Mouse (Mus musculus) CH12.LX (cell line): ENCODE data around the gene Fkbp11. TPM values are rescaled to one million over a fixed set of nuclear protein-coding genes. Genes with fewer than 3 reads are reported as not detected.

Experiments
- DNase-seq: peaks from one replicate; pipeline ENCODE4 v3.0.0-alpha.2; 2013; ENCODE audit errors: extremely low read depth
- H3K27ac ChIP-seq: 2 replicates; pipeline ENCODE4 v1.5.1; 2012; ENCODE audit warnings: low read depth, mild to moderate bottlenecking, control low read depth, moderate library complexity; ENCODE audit not compliant: insufficient read depth
- H3K27me3 ChIP-seq: replicated peaks from 2 replicates; pipeline ENCODE3; 2012; ENCODE audit warnings: inconsistent platforms
- H3K36me3 ChIP-seq, 2 experiments: replicated peaks in 1 of 2; 2 replicates each; pipeline versions ENCODE3 to v1.6.1; 2012; ENCODE audit warnings: inconsistent platforms in 1 of 2, low read length in 1 of 2, mild to moderate bottlenecking in 1 of 2, mixed read lengths in 1 of 2, moderate library complexity in 1 of 2; ENCODE audit not compliant: control insufficient read depth in 1 of 2, insufficient read depth in 1 of 2
- H3K4me1 ChIP-seq, 2 experiments: 2 replicates each; pipeline ENCODE4 v1.6.1; 2012; ENCODE audit warnings: inconsistent platforms in 1 of 2, moderate library complexity in 1 of 2; ENCODE audit not compliant: insufficient read depth in 2 of 2, control insufficient read depth in 1 of 2
- H3K4me2 ChIP-seq: 2 replicates; pipeline ENCODE4 v1.6.1; 2012; ENCODE audit warnings: low read depth, mild to moderate bottlenecking, control low read depth; ENCODE audit not compliant: poor library complexity, insufficient read depth, severe bottlenecking
- H3K4me3 ChIP-seq, 3 experiments: fragments of 150-350 bp in 1 of 3; sonication (generic) in 1 of 3; replicated peaks in 1 of 3; 2 replicates each; pipeline versions ENCODE3 to v1.5.1; 2011 to 2012; ENCODE audit warnings: low read depth in 2 of 3, low read length in 2 of 3, mild to moderate bottlenecking in 2 of 3, moderate library complexity in 2 of 3, control low read depth in 1 of 3, improper control_type of control experiment in 1 of 3, inconsistent platforms in 1 of 3, mixed read lengths in 1 of 3; ENCODE audit not compliant: poor library complexity in 1 of 3
- H3K79me2 ChIP-seq: replicated peaks from 2 replicates; pipeline ENCODE4 v1.6.1; 2012; ENCODE audit warnings: mild to moderate bottlenecking, moderate library complexity; ENCODE audit not compliant: control insufficient read depth, poor library complexity, insufficient read depth, severe bottlenecking; ENCODE audit errors: extremely low read depth
- H3K9ac ChIP-seq: 2 replicates; pipeline ENCODE4 v1.6.1; 2012; ENCODE audit warnings: low read depth, mild to moderate bottlenecking, control low read depth, moderate library complexity; ENCODE audit not compliant: insufficient read depth
- H3K9me3 ChIP-seq: replicated peaks from 2 replicates; pipeline ENCODE3; 2012; ENCODE audit warnings: low read length, inconsistent platforms, mixed read lengths
- CHD1 ChIP-seq: IDR thresholded peaks from 2 replicates; pipeline ENCODE4 v1.6.1; 2012; ENCODE audit warnings: low read depth, low read length, improper control_type of control experiment, inconsistent platforms
- CTCF ChIP-seq, 2 experiments: IDR thresholded peaks in 1 of 2; conservative IDR thresholded peaks in 1 of 2; 2 replicates each; pipeline ENCODE4 v1.5.1; 2011 to 2012; ENCODE audit warnings: low read depth in 2 of 2, low read length in 2 of 2, improper control_type of control experiment in 1 of 2, inconsistent platforms in 1 of 2, mild to moderate bottlenecking in 1 of 2, moderate library complexity in 1 of 2
- E2F4 ChIP-seq: IDR thresholded peaks from 2 replicates; pipeline ENCODE4 v1.6.1; 2011; ENCODE audit warnings: low read depth, low read length, improper control_type of control experiment; ENCODE audit not compliant: insufficient replicate concordance
- ETS1 ChIP-seq: conservative IDR thresholded peaks from 2 replicates; pipeline ENCODE4 v1.6.1; 2012; ENCODE audit warnings: low read depth, mild to moderate bottlenecking, inconsistent platforms, low read length, improper control_type of control experiment, moderate library complexity
- IRF4 ChIP-seq: IDR thresholded peaks from 2 replicates; pipeline ENCODE4 v1.6.1; 2014; ENCODE audit warnings: low read depth, mild to moderate bottlenecking, inconsistent platforms, low read length, improper control_type of control experiment
- JUN ChIP-seq: IDR thresholded peaks from 2 replicates; pipeline ENCODE4 v1.6.1; 2011; ENCODE audit warnings: low read depth, mild to moderate bottlenecking, low read length, improper control_type of control experiment, moderate library complexity; ENCODE audit not compliant: insufficient read depth
- JUND ChIP-seq: conservative IDR thresholded peaks from 2 replicates; pipeline ENCODE4 v1.6.1; 2011; ENCODE audit warnings: low read depth, low read length, improper control_type of control experiment
- KAT2A ChIP-seq: IDR thresholded peaks from 2 replicates; pipeline ENCODE4 v1.6.1; 2012; ENCODE audit warnings: low read length, improper control_type of control experiment, inconsistent platforms; ENCODE audit not compliant: insufficient replicate concordance
- MAX ChIP-seq: IDR thresholded peaks from 2 replicates; pipeline ENCODE4 v1.6.1; 2011; ENCODE audit warnings: low read length, improper control_type of control experiment
- MXI1 ChIP-seq: IDR thresholded peaks from 2 replicates; pipeline ENCODE4 v1.6.1; 2011; ENCODE audit warnings: mild to moderate bottlenecking, low read depth, low read length, improper control_type of control experiment
- MYC ChIP-seq: IDR thresholded peaks from 2 replicates; pipeline ENCODE4 v1.6.1; 2011; ENCODE audit warnings: low read depth, mild to moderate bottlenecking, improper control_type of control experiment, low read length
- PAX5 ChIP-seq: IDR thresholded peaks from 2 replicates; pipeline ENCODE4 v1.6.1; 2012; ENCODE audit warnings: low read length, inconsistent platforms, mixed read lengths
- POLR2AphosphoS2 ChIP-seq: IDR thresholded peaks from 2 replicates; pipeline ENCODE4 v1.6.1; 2011; ENCODE audit warnings: low read depth, low read length, improper control_type of control experiment
- RCOR1 ChIP-seq: conservative IDR thresholded peaks from 2 replicates; pipeline ENCODE4 v1.6.1; 2012; ENCODE audit warnings: low read depth, mild to moderate bottlenecking, inconsistent platforms, low read length, improper control_type of control experiment
- SIN3A ChIP-seq: IDR thresholded peaks from 2 replicates; pipeline ENCODE4 v1.6.1; 2012; ENCODE audit warnings: low read length, improper control_type of control experiment, inconsistent platforms
- TBP ChIP-seq: conservative IDR thresholded peaks from 2 replicates; pipeline ENCODE4 v1.6.1; 2011; ENCODE audit warnings: low read depth, low read length, improper control_type of control experiment
- TCF12 ChIP-seq: IDR thresholded peaks from 2 replicates; pipeline ENCODE4 v1.6.1; 2014; ENCODE audit warnings: low read depth, mild to moderate bottlenecking, inconsistent platforms, low read length, improper control_type of control experiment
- UBTF ChIP-seq: IDR thresholded peaks from 2 replicates; pipeline ENCODE4 v1.6.1; 2012; ENCODE audit warnings: low read depth, mild to moderate bottlenecking, inconsistent platforms, low read length, improper control_type of control experiment, moderate library complexity
- USF2 ChIP-seq: conservative IDR thresholded peaks from 2 replicates; pipeline ENCODE4 v1.6.1; 2011; ENCODE audit warnings: low read depth, low read length, improper control_type of control experiment
- ZC3H11A ChIP-seq: IDR thresholded peaks from 2 replicates; pipeline ENCODE4 v1.6.1; 2012; ENCODE audit warnings: low read depth, mild to moderate bottlenecking, inconsistent platforms, low read length, improper control_type of control experiment
- ZKSCAN1 ChIP-seq: IDR thresholded peaks from 2 replicates; pipeline ENCODE4 v1.6.1; 2012; ENCODE audit warnings: low read depth, inconsistent platforms, low read length, improper control_type of control experiment, borderline replicate concordance
- ZMIZ1 ChIP-seq: IDR thresholded peaks from 2 replicates; pipeline ENCODE4 v1.6.1; 2012; ENCODE audit warnings: low read depth, mild to moderate bottlenecking, inconsistent platforms, low read length, improper control_type of control experiment
- ZNF384 ChIP-seq: IDR thresholded peaks from 2 replicates; pipeline ENCODE4 v1.6.1; 2012; ENCODE audit warnings: low read depth, low read length, improper control_type of control experiment, inconsistent platforms
- dilution Hi-C: fragments of 300-500 bp; cut with MboI; formaldehyde crosslinking; loops from 2 replicates; pipeline ENCODE4 v1.14.3; 2020; ENCODE audit warnings: low sequenced_read_pairs; ENCODE audit not compliant: extremely low pct_unique_long_range_greater_than_20kb, extremely low pct_ligation_motif_present
- in situ Hi-C: fragments of 300-500 bp; cut with MboI; formaldehyde crosslinking; loops from 3 replicates; pipeline ENCODE4 v1.14.3; 2019; ENCODE audit warnings: low sequenced_read_pairs, low pct_ligation_motif_present, low pct_unique_long_range_greater_than_20kb, mixed read lengths
- polyA plus RNA-seq: library from polyadenylated mRNA; unstranded; fragments of >175 nt; gene quantifications from 2 replicates; pipeline ENCODE4 v1.2.1, GENCODE M21; 2012; ENCODE audit warnings: low read depth; ENCODE audit not compliant: insufficient read length
- total RNA-seq, 2 experiments: library from RNA; depleted of rRNA; stranded (reverse); fragments of 300-350 nt in 1 of 2; fragments of >200 nt in 1 of 2; gene quantifications; 2 replicates each; pipeline ENCODE4 v1.2.3; 2012 to 2014

The Fkbp11 gene
- total and polyA plus RNA-seq, 3 experiments, result 21.0 to 75.0 (median 22.2) TPM

DNA sequence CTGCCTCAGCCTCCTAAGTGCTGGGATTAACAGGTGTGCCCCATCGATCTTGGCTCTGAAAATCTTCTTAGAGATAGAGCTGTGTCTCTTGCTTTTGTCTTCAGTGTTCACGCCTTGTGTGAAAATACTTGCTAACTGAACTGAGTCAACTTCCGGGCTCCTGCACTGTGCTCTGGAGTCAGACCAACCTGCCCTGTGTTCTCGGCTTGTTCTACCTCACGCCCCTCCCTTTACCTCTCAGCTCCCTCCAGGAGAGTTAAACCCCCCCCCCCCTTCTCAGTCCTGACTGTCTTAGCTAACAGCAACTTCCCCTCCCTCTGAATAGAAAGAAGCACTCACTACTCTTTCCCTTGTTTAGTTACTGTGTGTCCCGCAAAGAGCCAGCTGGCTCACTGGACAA lies 2.8 kb upstream of the Fkbp11 start:
- Histone ChIP-seq H3K4me2 (no peak overlapping the region), H3K36me3 (peaks cover 11 to 24% of the 10 kb centered on the region in 2 experiments), H3K9me3 (no peaks in the 10 kb centered on the region), H3K4me1 (peaks cover 3 to 14% of the 10 kb centered on the region in 2 experiments), H3K27me3 (no peaks in the 10 kb centered on the region), H3K4me3 (no peak overlapping the region), H3K9ac (no peak overlapping the region), H3K79me2 (no peaks in the 10 kb centered on the region), H3K27ac (no peak overlapping the region)
- no peak for TF ChIP-seq CTCF (conservative IDR thresholded peaks at IDR 0.05 in 1 of 2, IDR thresholded peaks at IDR 0.05 in 1 of 2; ENCODE audit: low read depth in 2 of 2, low read length in 2 of 2)
- no peak for TF ChIP-seq TCF12
- TF ChIP-seq IRF4, result no peak
- no peak for TF ChIP-seq E2F4
- TF ChIP-seq ZC3H11A, result no peak
- no peak for TF ChIP-seq MAX
- no peak for TF ChIP-seq TBP
- no peak for TF ChIP-seq CHD1
- no peak for TF ChIP-seq USF2
- TF ChIP-seq PAX5, result no peak
- no peak for TF ChIP-seq RCOR1
- TF ChIP-seq SIN3A, result no peak
- TF ChIP-seq KAT2A, result no peak
- TF ChIP-seq MYC, result no peak
- TF ChIP-seq MXI1, result no peak
- dilution Hi-C loops, result no loop called here
- no peak for DNase-seq
- in situ Hi-C loops, result no loop called here

DNA sequence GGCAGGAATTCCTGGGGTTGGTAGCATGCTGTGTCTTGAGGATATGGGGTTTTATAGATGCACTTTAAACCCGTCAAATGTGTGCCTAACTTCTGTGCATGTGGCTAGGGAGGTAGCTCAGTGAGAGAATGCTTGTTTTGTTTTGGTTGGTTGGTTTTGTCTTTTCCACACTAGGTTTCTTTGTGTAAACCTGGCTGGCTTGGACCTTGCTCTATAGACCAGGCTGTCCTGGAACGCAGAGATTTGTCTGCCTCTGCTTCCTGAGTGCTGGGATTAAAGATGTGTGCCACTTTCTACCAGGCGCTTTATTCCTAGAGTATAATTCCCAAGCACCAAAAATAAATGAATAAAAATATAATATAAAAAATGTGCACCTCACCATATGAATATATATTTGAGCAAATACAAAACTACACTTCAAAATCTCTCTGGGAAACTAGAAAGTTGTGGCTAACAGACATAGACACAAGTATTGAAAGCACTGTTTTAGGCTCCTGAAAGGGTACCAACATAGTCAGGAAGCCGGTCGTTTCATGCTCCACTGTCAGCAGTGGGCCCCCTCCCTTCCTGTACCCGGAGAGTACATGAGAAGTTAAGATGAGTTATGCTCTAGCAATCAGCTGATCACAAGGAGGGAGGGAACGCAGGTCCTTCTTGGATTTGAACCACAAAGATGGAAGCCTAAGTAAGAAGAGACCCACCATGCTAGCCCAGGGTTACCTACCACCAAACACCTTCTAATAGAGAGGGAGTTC lies 2.0 kb upstream of the Fkbp11 start:
- no peak overlapping the region for H3K4me2 ChIP-seq
- H3K9me3 ChIP-seq, result no peaks in the 10 kb centered on the region
- dilution Hi-C loops (no loop called here), in situ Hi-C loops (no loop called here)
- H3K4me1 ChIP-seq, result peaks cover 3 to 14% of the 10 kb centered on the region in 2 experiments
- H3K4me3 ChIP-seq, result no peak overlapping the region
- no peaks in the 10 kb centered on the region for H3K79me2 ChIP-seq
- DNase-seq, result no peak
- TF ChIP-seq ZMIZ1 (no peak), KAT2A (no peak), E2F4 (no peak), JUND (no peak), MYC (no peak), POLR2AphosphoS2 (no peak), UBTF (no peak), RCOR1 (no peak), ZNF384 (no peak), MAX (no peak), TCF12 (no peak), JUN (no peak), ETS1 (no peak), TBP (no peak), ZKSCAN1 (no peak)
- no peak overlapping the region for H3K9ac ChIP-seq
- H3K36me3 ChIP-seq, result peaks cover 5 to 17% of the 10 kb centered on the region in 2 experiments
- H3K27ac ChIP-seq, result no peak overlapping the region
- no peaks in the 10 kb centered on the region for H3K27me3 ChIP-seq
